Mouse (Mus musculus) E14TG2a.4 (cell line): ENCODE measurements around the gene Spef1.

Experiments used
- H3K27me3 ChIP-seq: 2 replicates; pipeline ENCODE4 v1.6.1; 2014; ENCODE audit warnings: low read length, control low read depth; ENCODE audit not compliant: insufficient read depth
- H3K36me3 ChIP-seq: 2 replicates; pipeline ENCODE4 v1.6.1; 2014; ENCODE audit warnings: low read length, control low read depth; ENCODE audit not compliant: insufficient read depth
- H3K4me1 ChIP-seq: replicated peaks from 2 replicates; pipeline ENCODE4 v1.6.1; 2014; ENCODE audit warnings: low read depth, low read length, control low read depth
- H3K4me3 ChIP-seq: replicated peaks from 2 replicates; pipeline ENCODE4 v1.5.1; 2014; ENCODE audit warnings: mild to moderate bottlenecking, low read length
- H3K9me3 ChIP-seq: 2 replicates; pipeline ENCODE4 v1.6.1; 2014; ENCODE audit warnings: low read length, control low read depth
- CTCF ChIP-seq: conservative IDR thresholded peaks from 2 replicates; pipeline ENCODE4 v1.5.1; 2014; ENCODE audit warnings: low read length
- NANOG ChIP-seq: IDR thresholded peaks from 2 replicates; pipeline ENCODE4 v1.6.1; 2014; ENCODE audit warnings: borderline replicate concordance, low read length, mixed read lengths
- POU5F1 ChIP-seq: IDR thresholded peaks from 2 replicates; pipeline ENCODE4 v1.6.1; 2014; ENCODE audit warnings: low read length, borderline replicate concordance

The Spef1 gene

DNA sequence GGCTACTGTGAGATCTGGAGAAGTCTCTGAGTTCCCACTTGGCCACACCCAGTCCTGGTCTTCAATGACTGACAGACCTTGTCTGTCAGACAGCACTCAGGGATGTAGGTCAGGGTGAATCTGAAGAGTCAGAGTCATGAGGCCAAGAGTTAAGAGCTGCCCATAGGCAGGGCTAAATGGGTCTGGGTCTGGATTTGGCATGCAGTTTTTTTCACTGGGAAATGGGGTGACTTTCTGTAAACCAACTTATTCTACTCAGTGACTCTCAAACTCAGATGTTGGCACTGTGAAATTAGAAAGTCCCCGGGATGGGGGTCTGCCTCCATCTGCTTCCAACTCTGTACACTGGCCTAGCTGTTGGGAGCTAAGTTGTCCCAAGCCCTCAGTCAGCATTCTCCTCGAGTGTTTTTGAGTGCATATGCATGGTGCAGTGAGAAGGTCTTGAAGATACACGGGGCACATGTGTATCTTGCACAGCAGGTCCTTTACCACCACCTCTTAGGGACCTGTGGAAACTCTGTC is 58.4 kb downstream of the Spef1 start:
- no peaks in the 10 kb centered on the region for H3K36me3 ChIP-seq
- H3K9me3 ChIP-seq, result no peaks in the 10 kb centered on the region
- TF ChIP-seq POU5F1, result no peak
- H3K4me3 ChIP-seq, result no peak overlapping the region
- H3K4me1 ChIP-seq, result peaks cover 26% of the 10 kb centered on the region
- H3K27me3 ChIP-seq, result peaks cover 54% of the 10 kb centered on the region

DNA sequence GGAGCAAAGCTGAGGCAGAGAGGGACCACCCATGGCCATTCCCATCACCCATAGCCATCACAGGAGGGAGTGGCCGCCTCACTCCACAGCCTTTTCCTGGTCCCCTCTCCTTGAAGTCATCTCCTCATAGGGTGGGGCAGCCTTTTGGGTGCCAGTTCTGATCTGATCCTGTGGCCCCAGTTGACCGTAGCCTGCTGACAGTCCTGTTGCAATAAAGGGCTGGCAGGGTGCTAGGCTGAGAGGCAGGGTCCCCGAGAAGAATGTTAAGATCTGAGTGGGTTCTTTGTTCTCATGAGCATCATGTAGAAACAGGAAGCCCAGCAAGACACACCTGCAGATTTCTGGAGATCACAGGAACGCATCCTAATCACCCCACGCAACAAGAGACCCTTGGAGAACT is 58.9 kb downstream of the Spef1 start:
- Histone ChIP-seq H3K9me3 (no peaks in the 10 kb centered on the region), H3K27me3 (peaks cover 58% of the 10 kb centered on the region)
- TF ChIP-seq POU5F1, result no peak
- TF ChIP-seq NANOG, result no peak
- TF ChIP-seq CTCF, result no peak

DNA sequence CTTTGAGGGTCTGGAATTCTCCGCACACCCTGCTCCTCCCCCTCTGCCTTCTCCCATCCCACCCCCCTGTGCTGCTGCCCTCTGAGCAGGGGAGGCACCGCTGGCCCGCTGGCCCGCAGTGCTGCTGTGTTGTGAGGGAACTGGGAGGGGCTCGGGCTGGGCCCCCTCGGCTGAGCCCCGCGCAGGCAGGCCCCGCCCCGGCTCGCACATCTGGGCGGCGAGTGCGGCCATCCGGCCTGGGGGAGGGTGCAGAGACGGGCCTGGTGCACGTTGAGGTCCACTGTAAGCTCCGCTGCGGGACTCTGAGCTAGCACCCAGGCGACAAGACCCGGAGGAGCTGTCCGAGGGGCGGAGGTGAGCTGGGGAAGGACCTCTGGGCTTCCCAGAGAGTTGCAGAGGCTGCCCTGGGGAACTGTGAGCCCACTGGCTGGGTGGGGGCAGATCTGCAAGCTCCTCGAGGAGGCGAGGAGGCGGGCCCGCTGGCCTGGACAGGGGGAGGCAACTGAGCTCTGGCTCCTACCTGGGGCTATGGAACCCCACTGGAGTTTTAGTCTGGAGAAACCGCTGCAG is 59.8 kb downstream of the Spef1 start, which contains the start of gene Hspa12b:
Gene Hspa12b, plus strand, starts transcription at position 120 of the 570 bp plus-strand sequence.
- peak within 1 kb of the TSS; percentile 73 for H3K4me3 ChIP-seq
- no peaks in the 10 kb centered on the region for H3K36me3 ChIP-seq
- no peaks in the 10 kb centered on the region for H3K9me3 ChIP-seq
- H3K27me3 ChIP-seq, result peaks cover 64% of the 10 kb centered on the region
- TF ChIP-seq CTCF, result no peak
- no peak for TF ChIP-seq POU5F1
- TF ChIP-seq NANOG, result no peak
- peaks cover 26% of the 10 kb centered on the region for H3K4me1 ChIP-seq

More for the DNA sequence above, 58.9 kb downstream of the Spef1 start:
- H3K36me3 ChIP-seq, result no peaks in the 10 kb centered on the region
- peaks cover 26% of the 10 kb centered on the region for H3K4me1 ChIP-seq
- no peak overlapping the region for H3K4me3 ChIP-seq

DNA sequence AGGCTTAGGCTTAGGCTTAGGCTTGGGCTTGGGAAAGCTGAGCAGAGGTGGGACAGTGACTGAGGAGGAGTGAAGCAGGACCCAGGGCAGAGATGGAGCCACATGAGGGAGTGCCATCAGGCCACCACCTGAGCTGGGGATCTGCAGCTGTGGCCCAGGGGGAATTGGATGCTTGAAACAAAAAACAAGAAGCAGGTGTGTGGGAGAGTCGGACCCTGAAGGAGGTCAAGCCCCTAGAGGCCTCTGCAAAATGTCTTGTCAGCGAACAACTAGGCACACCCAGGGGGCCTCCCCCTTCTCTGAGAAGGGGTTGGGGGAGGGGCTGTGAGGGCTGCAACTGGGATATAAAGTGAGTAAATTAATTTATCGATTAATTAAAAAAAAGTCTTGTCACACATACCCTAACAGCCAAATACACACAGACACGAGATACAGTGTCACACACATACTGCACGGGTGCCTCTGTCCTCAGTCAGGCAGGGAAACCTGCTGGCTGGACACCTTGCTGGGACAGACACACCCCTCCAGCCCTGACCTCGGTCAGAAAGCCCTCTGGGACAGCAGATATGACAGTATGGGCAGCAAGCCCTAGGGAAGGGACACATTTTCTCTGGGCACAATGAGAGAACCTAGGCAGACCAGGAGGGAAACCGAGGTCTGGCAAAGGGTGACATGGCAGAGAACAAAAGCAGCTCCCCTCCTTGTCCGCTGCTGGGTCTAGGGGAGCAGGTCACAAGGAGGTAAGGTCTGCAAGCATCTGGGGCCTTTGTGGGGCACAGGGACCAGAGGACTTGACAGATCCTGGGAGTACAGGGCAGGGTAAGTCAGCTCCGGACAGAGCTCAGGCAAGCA is 60.9 kb downstream of the Spef1 start:
- no peaks in the 10 kb centered on the region for H3K9me3 ChIP-seq
- H3K4me1 ChIP-seq, result peaks cover 26% of the 10 kb centered on the region
- H3K4me3 ChIP-seq, result peak overlapping the region; percentile 73; the same call in 1 of the 2 replicates
- TF ChIP-seq CTCF, result no peak
- TF ChIP-seq POU5F1, result no peak
- TF ChIP-seq NANOG, result no peak
- H3K36me3 ChIP-seq, result no peaks in the 10 kb centered on the region
- H3K27me3 ChIP-seq, result peaks cover 64% of the 10 kb centered on the region

DNA sequence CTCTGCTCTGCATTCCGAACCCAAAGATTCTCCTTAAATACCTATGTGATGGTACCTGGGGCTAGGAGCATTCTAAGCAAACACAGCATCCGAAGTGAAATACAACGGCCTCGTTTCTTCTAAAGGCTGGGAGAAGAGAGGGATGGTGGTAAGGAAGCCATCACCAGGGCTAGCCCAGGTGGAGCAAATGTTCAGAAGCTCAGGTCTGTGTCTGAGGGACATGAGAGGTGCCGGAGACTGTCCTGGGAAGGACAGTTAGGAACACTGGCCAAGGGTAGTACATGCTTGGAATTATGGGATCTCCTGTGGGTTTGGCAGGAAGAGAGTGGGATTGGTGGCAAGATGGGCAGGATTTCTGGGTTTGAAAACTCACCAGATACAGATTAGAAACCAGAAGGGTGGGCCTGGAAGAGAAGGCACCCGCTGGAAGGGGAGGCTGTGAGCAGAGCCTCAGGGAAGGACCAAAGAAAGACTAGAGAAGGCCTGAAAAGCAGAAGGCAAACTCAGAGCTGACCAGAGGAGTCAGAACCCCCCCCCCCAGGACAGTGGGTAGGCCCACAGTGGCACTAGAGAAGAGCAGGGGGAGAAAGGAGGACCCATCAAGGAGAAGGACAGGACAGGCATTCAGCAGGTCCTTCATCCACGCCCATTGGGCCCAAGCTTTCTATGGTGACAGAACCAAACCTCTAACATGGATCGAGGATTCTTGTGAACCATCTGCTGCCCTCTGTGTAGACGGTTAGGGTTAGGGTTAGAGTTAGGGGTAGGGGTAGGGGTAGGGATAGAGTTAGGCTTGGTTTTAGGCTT is 61.7 kb downstream of the Spef1 start:
- Histone ChIP-seq H3K27me3 (peaks cover 64% of the 10 kb centered on the region), H3K9me3 (no peaks in the 10 kb centered on the region), H3K36me3 (no peaks in the 10 kb centered on the region), H3K4me1 (peaks cover 26% of the 10 kb centered on the region), H3K4me3 (no peak overlapping the region)
- TF ChIP-seq CTCF, result no peak
- TF ChIP-seq POU5F1, result no peak
- TF ChIP-seq NANOG, result no peak

DNA sequence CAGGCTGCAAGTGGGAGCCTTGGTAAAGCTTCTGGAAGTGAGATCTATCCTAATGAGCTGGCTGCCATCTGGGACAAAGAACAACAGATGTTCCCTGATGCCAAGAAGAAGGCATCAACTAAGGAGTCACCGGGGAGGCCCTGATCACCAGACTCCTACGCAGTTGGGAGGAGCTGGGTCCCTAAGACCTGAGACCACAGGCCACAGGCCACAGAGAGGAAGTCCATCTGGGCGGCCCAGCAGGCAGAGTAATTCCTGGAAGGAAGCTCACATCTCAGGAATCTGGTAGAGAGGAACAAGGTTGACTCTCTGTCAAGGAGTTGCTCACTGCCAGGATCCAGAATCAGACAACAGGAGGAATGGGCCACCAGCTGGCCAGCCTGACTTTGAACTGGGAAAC is 62.9 kb downstream of the Spef1 start:
- H3K36me3 ChIP-seq, result no peaks in the 10 kb centered on the region
- no peaks in the 10 kb centered on the region for H3K9me3 ChIP-seq
- H3K4me1 ChIP-seq, result peaks cover 26% of the 10 kb centered on the region
- TF ChIP-seq NANOG (no peak), POU5F1 (no peak), CTCF (no peak)
- H3K4me3 ChIP-seq, result no peak overlapping the region
- H3K27me3 ChIP-seq, result peaks cover 60% of the 10 kb centered on the region
